Mouse (Mus musculus): ENCODE measurements around the gene Timm8a2. TPM values are rescaled to one million over a fixed set of nuclear protein-coding genes. Genes with fewer than 3 reads are reported as not detected.

The Timm8a2 gene
- not detected in 2 replicates for polyA plus RNA-seq (2015; fragmentation: Nextera tagmentation; extraction: Ambion mirVana)

GRCm38 (mm10) chr14:122034451-122034850, at the start of gene Timm8a2:
Gene Timm8a2, plus strand, starts transcription at chr14:122034674.
- Histone ChIP-seq H3K36me3 (no peaks in the 10 kb centered on the region), H3K27ac (no peak within 1 kb of the TSS), H3K4me1 (0 out of 2 replicates have a peak, but pooled peaks cover 2% of the 10 kb centered on the region), H3K4me3 (no peak within 1 kb of the TSS), H3K9me3 (no peaks in the 10 kb centered on the region), H3K4me2 (no peak within 1 kb of the TSS), H3K9ac (no peak within 1 kb of the TSS), H3K27me3 (no peaks in the 10 kb centered on the region)
- 92% methylated on average over 13 of the region's 13 CpGs for WGBS
- ATAC-seq (ENCODE audit: insufficient number of reproducible peaks, low FRiP score, low TSS enrichment, low read depth) = no peak

DNA sequence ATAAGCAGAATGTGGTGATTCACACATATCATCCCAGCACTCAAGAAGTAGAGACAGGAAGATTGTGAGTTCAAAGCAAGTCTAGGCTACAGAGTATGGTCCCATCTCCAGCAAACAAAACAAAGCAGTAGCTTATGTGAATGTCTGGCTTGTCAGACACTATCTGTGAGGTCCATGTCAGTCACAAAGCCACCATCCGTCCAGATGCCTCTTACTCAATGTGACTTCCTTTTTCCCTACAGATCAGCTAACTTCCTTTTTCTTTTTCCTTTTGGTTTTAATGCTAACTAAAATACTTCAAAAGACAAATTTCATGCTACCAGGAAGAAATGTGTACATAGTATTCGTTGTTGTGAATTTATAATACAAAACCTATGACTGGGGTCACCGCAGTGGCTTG, 49.0 kb upstream of the Timm8a2 start:
- H3K27ac ChIP-seq = no peak overlapping the region
- no peaks in the 10 kb centered on the region for H3K27me3 ChIP-seq
- no peak overlapping the region for H3K4me3 ChIP-seq
- no peaks in the 10 kb centered on the region for H3K36me3 ChIP-seq
- 80% methylated on average over 3 of the region's 3 CpGs for whole genome bisulfite sequencing
- H3K9ac ChIP-seq = no peak overlapping the region
- no peaks in the 10 kb centered on the region for H3K4me1 ChIP-seq
- no peak for ATAC-seq (ENCODE audit: insufficient number of reproducible peaks, low FRiP score, low TSS enrichment, low read depth)
- H3K9me3 ChIP-seq = no peaks in the 10 kb centered on the region
- no peak overlapping the region for H3K4me2 ChIP-seq

GRCm38 (mm10) chr14:121986028-121986427, 48.4 kb upstream of the Timm8a2 start:
- 81% methylated on average over 6 of the region's 6 CpGs for WGBS
- H3K4me1 ChIP-seq = no peaks in the 10 kb centered on the region
- no peak overlapping the region for H3K4me2 ChIP-seq
- no peaks in the 10 kb centered on the region for H3K27me3 ChIP-seq
- no peaks in the 10 kb centered on the region for H3K36me3 ChIP-seq
- H3K9ac ChIP-seq = no peak overlapping the region
- no peak for ATAC-seq (ENCODE audit: insufficient number of reproducible peaks, low FRiP score, low TSS enrichment, low read depth)
- H3K9me3 ChIP-seq = no peaks in the 10 kb centered on the region
- no peak overlapping the region for H3K27ac ChIP-seq
- H3K4me3 ChIP-seq = no peak overlapping the region

GRCm38 (mm10) chr14:121987287-121987686, 47.2 kb upstream of the Timm8a2 start:
- no peak for ATAC-seq (ENCODE audit: insufficient number of reproducible peaks, low FRiP score, low TSS enrichment, low read depth)
- Histone ChIP-seq H3K4me2 (no peak overlapping the region), H3K36me3 (no peaks in the 10 kb centered on the region), H3K9ac (no peak overlapping the region), H3K27me3 (no peaks in the 10 kb centered on the region), H3K4me1 (0 out of 2 replicates have a peak, but pooled peaks cover 2% of the 10 kb centered on the region), H3K27ac (no peak overlapping the region), H3K9me3 (no peaks in the 10 kb centered on the region), H3K4me3 (no peak overlapping the region)
- WGBS = 73% methylated on average over 1 of the region's 1 CpGs

DNA sequence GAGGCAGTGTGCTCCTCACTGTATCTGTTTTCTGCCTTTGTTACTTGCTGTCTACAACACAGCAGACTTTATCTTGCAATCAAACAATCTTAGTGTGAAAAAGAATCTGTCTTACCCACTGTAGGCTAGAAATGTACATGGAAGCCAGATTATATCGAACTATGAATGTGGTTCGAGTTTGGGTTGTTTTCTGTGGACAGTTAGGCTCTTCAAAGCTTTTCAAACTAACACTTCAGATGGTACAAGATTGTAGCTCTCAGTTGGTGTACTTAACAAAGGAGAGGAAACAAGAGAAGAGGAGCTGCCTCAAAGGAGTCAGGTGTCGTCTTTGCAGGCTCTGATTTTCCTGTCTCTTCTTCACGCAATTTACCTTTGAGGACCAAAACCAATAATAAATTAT, 46.8 kb upstream of the Timm8a2 start:
- H3K27ac ChIP-seq = no peak overlapping the region
- no peak overlapping the region for H3K4me3 ChIP-seq
- H3K27me3 ChIP-seq = no peaks in the 10 kb centered on the region
- no peak overlapping the region for H3K9ac ChIP-seq
- H3K4me1 ChIP-seq = 0 out of 2 replicates have a peak, but pooled peaks cover 2% of the 10 kb centered on the region
- WGBS = 81% methylated on average over 4 of the region's 4 CpGs
- no peak for ATAC-seq (ENCODE audit: insufficient number of reproducible peaks, low FRiP score, low TSS enrichment, low read depth)
- H3K36me3 ChIP-seq = no peaks in the 10 kb centered on the region
- H3K4me2 ChIP-seq = no peak overlapping the region
- no peaks in the 10 kb centered on the region for H3K9me3 ChIP-seq

DNA sequence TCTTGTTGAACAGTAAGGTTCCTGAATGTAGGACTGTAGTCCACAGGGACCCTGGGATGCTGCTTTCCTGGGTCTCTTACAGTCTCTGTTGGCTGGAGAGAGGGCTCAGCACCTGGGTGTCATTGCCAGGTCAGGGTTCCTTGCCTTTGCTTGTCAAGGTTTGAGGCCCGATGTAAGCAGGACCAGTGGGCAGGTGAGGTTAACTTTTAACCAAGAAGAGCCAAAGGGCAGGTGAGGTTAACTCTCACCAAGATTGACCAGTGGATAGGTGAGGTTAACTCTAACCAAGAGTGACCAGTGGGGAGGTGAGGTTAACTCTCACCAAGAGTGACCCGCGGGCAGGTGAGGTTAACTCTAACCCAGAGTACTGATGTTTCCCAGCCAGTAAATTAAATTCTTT, 45.1 kb upstream of the Timm8a2 start:
- Histone ChIP-seq H3K27ac (no peak overlapping the region), H3K36me3 (peaks cover 4% of the 10 kb centered on the region), H3K9me3 (no peaks in the 10 kb centered on the region; the same call in 1 of the 2 replicates), H3K27me3 (no peaks in the 10 kb centered on the region), H3K4me3 (no peak overlapping the region), H3K4me1 (0 out of 2 replicates have a peak, but pooled peaks cover 2% of the 10 kb centered on the region), H3K9ac (no peak overlapping the region), H3K4me2 (no peak overlapping the region)
- 93% methylated on average over 3 of the region's 3 CpGs for WGBS
- ATAC-seq (ENCODE audit: insufficient number of reproducible peaks, low FRiP score, low TSS enrichment, low read depth) = no peak

DNA sequence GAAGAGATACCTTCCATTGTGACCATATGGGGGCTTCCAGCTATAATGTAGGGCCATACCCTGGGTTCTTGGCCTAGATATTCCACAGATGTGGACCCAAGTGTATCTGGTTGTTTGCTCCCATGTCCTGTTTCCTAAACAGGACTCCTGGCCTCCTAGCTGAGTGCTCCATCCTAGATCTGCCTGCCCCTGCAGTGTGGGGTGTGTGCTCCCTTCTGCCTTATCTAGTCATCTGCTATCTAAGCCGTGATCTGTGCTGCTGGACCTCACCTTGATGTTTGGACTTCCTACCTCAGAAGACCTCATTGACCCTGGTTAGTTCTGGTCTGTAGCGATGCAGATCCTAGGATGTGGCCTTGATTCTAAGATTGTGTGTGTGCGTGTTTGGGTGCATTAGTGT, 44.6 kb upstream of the Timm8a2 start:
- ATAC-seq (ENCODE audit: insufficient number of reproducible peaks, low FRiP score, low TSS enrichment, low read depth) = no peak

GRCm38 (mm10) chr14:121990897-121991296, 43.6 kb upstream of the Timm8a2 start:
- H3K4me2 ChIP-seq = no peak overlapping the region
- no peaks in the 10 kb centered on the region for H3K27me3 ChIP-seq
- no peaks in the 10 kb centered on the region; the same call in 1 of the 2 replicates for H3K9me3 ChIP-seq
- H3K9ac ChIP-seq = no peak overlapping the region
- H3K27ac ChIP-seq = no peak overlapping the region
- peaks cover 6% of the 10 kb centered on the region for H3K36me3 ChIP-seq
- no peak overlapping the region for H3K4me3 ChIP-seq
- H3K4me1 ChIP-seq = 0 out of 2 replicates have a peak, but pooled peaks cover 2% of the 10 kb centered on the region
- ATAC-seq (ENCODE audit: insufficient number of reproducible peaks, low FRiP score, low TSS enrichment, low read depth) = no peak
- 88% methylated on average over 6 of the region's 6 CpGs for WGBS

More for the DNA sequence above, 44.6 kb upstream of the Timm8a2 start:
- H3K27ac ChIP-seq = no peak overlapping the region
- H3K9ac ChIP-seq = no peak overlapping the region
- H3K4me1 ChIP-seq = 0 out of 2 replicates have a peak, but pooled peaks cover 2% of the 10 kb centered on the region
- no peak overlapping the region for H3K4me3 ChIP-seq
- no peaks in the 10 kb centered on the region; the same call in 1 of the 2 replicates for H3K9me3 ChIP-seq
- no peak overlapping the region for H3K4me2 ChIP-seq
- H3K36me3 ChIP-seq = peaks cover 5% of the 10 kb centered on the region
- 91% methylated on average over 3 of the region's 3 CpGs for WGBS
- H3K27me3 ChIP-seq = no peaks in the 10 kb centered on the region

- Histone ChIP-seq H3K4me1 (0 out of 2 replicates have a peak, but pooled peaks cover 2% of the 10 kb centered on the region), H3K27ac (no peak overlapping the region), H3K4me3 (no peak overlapping the region), H3K27me3 (no peaks in the 10 kb centered on the region), H3K9ac (no peak overlapping the region), H3K36me3 (peaks cover 12% of the 10 kb centered on the region), H3K9me3 (no peaks in the 10 kb centered on the region; the same call in 1 of the 2 replicates), H3K4me2 (no peak overlapping the region)
- ATAC-seq (ENCODE audit: insufficient number of reproducible peaks, low FRiP score, low TSS enrichment, low read depth) = no peak
These were observed 42.6 kb upstream of the Timm8a2 start for GRCm38 (mm10) chr14:121991921-121992320.

DNA sequence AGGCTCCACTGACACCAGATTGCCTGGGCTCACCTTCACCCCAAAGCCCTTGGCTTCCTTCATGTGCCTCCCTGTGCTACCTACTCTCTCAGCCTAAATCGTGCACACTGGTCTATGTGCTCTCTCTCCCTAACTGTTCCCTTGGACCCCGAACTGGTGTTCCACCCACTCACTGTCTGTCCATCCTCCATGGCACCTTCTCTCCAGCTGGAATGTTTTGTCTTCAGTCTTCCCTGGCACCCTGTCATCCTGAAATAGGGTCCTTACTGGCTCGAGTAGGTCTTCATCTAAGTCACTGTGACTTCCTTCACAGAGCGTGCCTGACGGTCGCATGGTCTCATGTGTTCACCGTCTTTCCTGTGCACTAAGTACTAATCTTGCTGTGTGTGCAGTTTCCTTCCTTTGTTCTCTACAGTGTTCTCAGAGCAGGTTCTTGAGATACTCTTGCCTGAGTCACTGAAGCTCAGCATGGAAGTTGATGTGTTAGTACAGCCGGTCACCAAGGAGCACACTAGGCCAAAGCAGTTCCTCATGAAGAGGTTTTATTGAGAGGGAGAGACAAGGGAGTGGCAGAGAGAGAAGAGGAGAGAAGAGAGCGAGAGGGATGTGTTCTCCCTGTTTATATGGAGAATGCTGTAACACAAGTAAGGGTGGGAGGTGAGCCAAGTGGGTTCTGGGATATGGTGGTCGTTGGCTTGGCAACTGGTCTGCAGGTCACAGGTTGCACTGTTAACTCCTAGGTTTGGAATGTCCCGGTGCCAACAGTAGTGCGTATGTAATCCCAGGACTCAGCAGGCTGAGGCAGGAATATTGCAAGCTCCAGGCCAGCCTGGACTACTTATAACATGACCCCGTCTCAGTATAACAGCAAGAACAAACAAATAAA, 41.8 kb upstream of the Timm8a2 start:
- H3K4me3 ChIP-seq = no peak overlapping the region
- H3K27ac ChIP-seq = no peak overlapping the region
- no peak overlapping the region for H3K9ac ChIP-seq
- 0 out of 2 replicates have a peak, but pooled peaks cover 2% of the 10 kb centered on the region for H3K4me1 ChIP-seq
- H3K27me3 ChIP-seq = no peaks in the 10 kb centered on the region
- peaks cover 12% of the 10 kb centered on the region for H3K36me3 ChIP-seq
- no peak for ATAC-seq (ENCODE audit: insufficient number of reproducible peaks, low FRiP score, low TSS enrichment, low read depth)
- no peaks in the 10 kb centered on the region; the same call in 1 of the 2 replicates for H3K9me3 ChIP-seq
- WGBS = 85% methylated on average over 13 of the region's 13 CpGs
- H3K4me2 ChIP-seq = no peak overlapping the region

DNA sequence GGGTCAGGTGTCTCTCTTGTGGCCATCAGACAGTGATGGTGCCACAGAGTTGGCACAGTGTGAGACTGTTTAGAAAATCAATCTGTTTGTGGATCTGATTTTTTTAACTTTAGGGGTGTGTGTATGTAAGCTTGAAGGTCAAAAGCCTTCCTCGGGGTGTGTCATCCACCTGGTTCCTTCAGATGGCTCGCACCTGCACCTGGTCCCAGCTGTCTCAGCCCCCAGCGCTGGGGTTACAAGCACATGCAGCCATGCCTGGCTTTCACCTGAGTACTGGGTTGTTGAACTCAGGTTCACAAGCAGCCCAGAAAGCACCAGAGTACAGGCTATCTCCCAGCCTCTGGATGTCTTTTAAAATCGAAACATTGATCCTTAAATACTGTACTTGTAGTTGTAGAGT, 40.9 kb upstream of the Timm8a2 start:
- Histone ChIP-seq H3K4me3 (no peak overlapping the region), H3K27me3 (no peaks in the 10 kb centered on the region), H3K36me3 (peaks cover 12% of the 10 kb centered on the region), H3K9me3 (no peaks in the 10 kb centered on the region; the same call in 1 of the 2 replicates), H3K27ac (no peak overlapping the region), H3K9ac (no peak overlapping the region), H3K4me1 (0 out of 2 replicates have a peak, but pooled peaks cover 2% of the 10 kb centered on the region), H3K4me2 (no peak overlapping the region)
- 90% methylated on average over 4 of the region's 4 CpGs for WGBS
- ATAC-seq (ENCODE audit: insufficient number of reproducible peaks, low FRiP score, low TSS enrichment, low read depth) = no peak

- Histone ChIP-seq H3K36me3 (peaks cover 12% of the 10 kb centered on the region), H3K27me3 (no peaks in the 10 kb centered on the region), H3K4me2 (no peak overlapping the region), H3K27ac (no peak overlapping the region), H3K4me1 (0 out of 2 replicates have a peak, but pooled peaks cover 2% of the 10 kb centered on the region), H3K9me3 (no peaks in the 10 kb centered on the region; the same call in 1 of the 2 replicates), H3K4me3 (no peak overlapping the region), H3K9ac (no peak overlapping the region)
- ATAC-seq (ENCODE audit: insufficient number of reproducible peaks, low FRiP score, low TSS enrichment, low read depth) = no peak
- WGBS = 91% methylated on average over 17 of the region's 17 CpGs
These were observed 40.2 kb upstream of the Timm8a2 start for GRCm38 (mm10) chr14:121994171-121994700.

Measured in limb, embryonic 15.5 days (tissue).